Mouse (Mus musculus) adrenal gland, adult 8-10 months (tissue): ENCODE measurements around the gene Agap2. TPM values are rescaled to one million over a fixed set of nuclear protein-coding genes. Genes with fewer than 3 reads are reported as not detected.
"Not testable (repeated sequence)": the region's sequence is repeated elsewhere in the genome, so short reads cannot be mapped to it uniquely, and the experiment has no call there.

Experiments used
- DNase-seq: peaks from one replicate; pipeline ENCODE4 v3.0.0; 2022
- total RNA-seq, 4 experiments: library from RNA; stranded (reverse); gene quantifications; 2 replicates each; pipeline ENCODE4 v1.2.4; 2022

Gene Agap2
- total RNA-seq, 4 experiments from 2014 or later: 3.0 to 7.5 (median 5.5) TPM

DNA sequence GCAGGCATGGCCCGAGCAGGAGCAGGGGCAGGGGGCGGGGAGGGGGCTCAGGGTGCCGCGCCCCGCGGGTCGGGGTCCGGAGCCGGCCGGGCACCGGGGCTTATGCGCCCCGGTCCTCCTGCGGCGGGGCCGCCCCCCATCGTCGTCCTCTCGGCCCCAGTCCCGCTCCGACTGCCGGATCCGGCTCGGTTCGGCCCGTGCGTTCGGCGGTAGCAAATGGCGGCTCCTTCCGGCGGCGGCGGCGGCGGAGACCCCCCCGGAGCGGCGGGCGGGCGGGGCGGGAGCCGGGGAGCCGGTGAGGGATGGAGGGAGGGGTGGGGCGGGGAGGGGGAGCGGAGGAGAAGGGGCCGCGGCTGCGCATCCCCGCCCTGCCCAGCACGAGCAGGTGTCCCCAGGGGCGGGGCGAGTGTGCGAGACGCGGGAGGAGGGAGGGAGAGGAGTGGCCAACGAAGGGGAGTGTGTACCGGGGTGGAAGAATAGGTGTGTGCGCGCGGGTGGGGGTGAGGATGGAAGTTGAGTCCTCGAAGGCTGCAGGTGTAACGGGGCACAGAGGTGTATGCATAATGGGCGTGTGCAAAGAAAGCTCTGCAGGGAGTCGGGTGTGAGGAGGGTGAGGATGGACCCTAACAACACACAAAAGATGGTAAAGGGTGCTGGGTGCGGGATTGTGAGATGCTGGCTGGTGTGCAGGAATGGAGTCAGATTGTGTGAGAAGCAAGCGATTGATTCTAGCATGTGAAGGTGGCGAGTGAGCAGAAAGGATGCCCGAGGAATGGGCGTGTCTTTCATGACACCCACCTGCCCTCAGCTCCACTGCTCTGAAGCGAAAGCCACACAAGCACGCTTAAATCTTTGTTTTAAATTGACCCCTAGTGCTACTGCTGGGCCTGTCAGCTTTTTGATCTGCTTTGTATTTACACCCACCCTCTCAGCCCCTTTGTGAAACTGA lies 14.8 kb upstream of the Agap2 start, which contains the start of gene March9:
Gene March9 (minus strand): TSS at position 217 of the 949 bp plus-strand sequence.
- DNase-seq: peak; percentile 81

DNA sequence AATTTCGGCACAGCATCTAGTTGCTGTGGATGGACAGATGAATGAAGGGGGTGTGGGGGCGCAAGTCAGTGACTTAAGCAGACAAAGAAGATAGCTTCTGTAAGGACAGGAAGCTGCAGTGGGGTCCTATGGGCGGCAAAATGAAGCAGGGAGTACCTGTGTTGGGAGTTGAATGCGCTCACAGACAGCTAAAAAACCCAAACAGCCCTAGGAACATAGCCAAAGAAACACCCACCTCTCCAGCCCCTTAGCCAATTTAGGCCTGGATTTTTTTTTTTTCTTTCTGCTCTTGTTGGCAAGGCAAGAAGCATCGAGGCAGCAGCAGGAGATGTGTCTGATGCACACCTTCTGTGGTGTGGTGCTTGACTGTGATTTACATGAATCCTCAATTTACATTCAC lies 14.0 kb upstream of the Agap2 start:
- no peak for DNase-seq

DNA sequence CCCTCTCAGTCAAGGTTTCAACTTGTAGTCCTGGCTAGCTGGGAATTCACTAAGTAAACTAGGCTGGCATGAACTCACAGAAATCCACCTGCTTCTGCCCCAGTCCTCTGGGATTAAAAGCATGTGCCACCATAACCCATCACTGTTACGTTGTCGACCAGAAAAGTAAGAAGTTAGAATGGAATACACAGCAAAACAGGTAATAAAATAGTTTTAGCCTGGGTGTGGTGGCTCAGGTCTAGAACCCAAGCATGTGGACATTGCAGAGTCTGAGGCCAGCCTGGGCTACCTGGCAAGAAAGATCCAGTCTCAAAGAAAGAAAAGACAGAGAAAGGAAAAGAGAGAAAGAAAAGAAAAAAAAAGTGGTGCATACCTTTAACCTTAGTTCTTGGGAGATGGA lies 13.6 kb upstream of the Agap2 start:
- DNase-seq: no peak

DNA sequence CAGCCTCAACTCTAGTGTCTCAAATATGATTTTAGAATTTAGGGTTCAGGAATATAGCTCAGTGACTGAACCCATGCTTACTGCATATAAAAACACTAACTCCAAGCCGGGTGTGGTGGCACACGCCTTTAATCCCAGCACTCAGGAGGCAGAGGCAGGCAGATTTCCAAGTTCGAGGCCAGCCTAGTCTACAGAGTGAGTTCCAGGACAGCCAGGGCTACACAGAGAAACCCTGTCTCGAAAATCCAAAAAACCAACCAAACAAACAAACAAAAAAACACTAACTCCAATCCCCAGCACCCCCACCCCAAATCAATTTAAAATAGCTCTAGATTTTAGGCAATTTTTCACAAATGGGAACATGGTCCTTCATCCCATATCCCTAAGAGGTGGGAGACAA lies 13.0 kb upstream of the Agap2 start:
- not testable (repeated sequence) for DNase-seq

DNA sequence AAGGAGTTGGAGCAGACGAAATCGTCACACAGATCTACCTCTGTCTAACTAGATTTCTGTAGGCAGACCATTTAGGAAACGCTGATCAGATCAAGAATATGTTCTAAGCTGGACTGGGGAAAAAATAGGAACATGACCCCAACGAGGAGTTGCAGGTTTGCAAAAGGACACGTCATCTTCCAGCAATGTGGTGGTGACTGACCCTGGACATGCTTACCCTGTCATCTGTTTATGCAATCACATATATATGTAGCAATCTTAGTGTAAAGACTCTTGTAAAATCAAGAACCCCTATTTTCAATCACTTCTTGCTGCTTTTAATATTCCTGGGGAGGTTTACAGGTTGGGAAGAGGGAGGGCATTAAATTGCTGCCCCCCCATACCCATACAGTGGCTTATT lies 12.6 kb upstream of the Agap2 start:
- no peak for DNase-seq

DNA sequence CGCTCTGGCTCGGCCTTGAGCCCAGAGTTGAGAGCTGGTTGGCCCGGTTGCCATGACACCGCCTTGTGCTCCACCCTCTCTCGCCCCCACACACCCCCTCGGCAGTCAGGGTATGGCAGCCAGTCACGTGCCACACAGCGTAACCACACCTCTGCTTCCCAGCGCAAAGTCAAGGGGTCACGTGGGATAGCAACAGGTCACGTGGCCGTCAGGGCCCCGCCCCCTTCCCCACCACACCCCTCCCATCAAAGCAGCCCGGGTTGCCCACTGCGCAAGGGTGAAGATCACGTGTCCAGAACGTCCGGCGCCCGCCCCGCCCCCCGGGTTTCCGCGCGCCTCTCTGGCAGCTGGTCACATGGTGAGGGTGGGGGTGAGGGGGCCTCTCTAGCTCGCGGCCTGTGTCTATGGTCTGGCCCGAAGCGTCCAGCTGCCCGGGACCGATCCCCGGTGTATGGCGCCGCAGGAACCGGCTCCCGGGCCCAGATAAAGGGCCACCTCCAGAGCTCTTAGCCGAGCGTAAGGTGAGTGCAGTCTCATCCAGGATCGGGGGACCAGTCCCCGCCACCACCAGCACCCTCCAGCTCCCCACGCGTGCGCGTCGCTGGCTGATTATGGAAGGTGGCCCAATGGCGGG lies 11.7 kb upstream of the Agap2 start, which contains the start of gene Cdk4:
Gene Cdk4 (plus strand): TSS at position 296 of the 634 bp plus-strand sequence.
- peak; percentile 98 for DNase-seq

DNA sequence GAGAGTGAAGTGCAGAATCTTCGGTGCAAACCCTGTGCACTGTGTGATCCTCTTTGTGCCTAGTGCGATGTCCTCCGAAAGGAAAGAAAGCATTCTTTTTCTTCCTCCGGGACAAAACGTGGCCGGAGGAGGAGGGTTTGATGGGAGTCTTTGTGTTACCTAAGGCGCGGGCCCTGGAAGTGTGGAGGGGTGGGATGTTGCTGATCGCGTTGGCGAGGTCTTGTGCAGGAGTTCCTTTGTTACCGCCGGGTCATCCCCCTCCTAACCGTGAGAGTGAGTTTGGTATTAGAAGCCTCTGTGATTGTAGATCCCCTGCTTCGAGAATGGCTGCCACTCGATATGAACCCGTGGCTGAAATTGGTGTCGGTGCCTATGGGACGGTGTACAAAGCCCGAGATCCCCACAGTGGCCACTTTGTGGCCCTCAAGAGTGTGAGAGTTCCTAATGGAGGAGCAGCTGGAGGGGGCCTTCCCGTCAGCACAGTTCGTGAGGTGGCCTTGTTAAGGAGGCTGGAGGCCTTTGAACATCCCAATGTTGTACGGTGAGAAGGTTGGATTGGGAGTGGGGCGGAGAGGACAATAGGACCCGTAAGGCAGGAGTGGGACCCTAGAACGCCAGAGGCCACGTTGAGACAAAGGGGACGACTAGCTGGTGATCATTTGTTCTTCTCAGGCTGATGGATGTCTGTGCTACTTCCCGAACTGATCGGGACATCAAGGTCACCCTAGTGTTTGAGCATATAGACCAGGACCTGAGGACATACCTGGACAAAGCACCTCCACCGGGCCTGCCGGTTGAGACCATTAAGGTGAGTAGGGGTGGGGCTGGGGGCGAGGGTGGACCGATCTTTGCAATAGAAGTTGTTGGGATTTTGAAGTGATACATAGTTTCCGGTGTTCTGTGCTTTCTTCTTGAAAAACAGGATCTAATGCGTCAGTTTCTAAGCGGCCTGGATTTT lies 10.9 kb upstream of the Agap2 start:
- DNase-seq: no peak

DNA sequence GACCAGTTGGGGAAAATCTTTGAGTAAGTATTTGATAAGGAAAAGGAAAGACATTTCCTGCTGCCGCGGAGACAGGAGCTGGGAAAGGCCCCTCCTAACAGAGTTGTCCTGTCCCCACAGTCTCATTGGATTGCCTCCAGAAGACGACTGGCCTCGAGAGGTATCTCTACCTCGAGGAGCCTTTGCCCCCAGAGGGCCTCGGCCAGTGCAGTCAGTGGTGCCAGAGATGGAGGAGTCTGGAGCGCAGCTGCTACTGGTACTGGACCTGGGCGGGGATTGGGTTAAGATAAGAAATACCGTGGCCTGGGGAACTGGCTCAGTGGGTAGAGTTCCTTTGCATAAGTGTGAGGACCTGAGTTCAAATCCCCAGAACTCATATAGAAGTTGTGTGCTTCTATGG lies 9.1 kb upstream of the Agap2 start:
- no peak for DNase-seq

DNA sequence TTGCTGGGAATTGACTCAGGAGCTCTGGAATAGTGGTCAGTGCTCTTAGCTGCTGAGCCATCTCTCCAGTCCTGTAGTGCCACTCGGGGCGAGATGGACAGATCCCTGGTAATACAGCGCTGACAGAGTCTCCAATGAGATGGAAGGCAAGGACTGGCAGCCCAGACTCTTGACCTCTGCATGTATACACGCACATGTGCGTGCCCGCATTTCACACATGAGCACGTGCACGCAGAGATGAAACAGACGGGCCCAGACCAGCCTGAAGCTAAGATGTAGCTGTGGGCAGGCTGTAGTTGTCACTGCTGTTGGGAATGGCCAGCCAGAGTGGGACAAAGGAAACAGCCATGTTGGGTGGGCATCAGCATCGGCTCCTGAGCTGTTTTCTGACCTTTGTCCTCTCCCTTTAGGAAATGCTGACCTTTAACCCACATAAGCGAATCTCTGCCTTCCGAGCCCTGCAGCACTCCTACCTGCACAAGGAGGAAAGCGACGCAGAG lies 8.5 kb upstream of the Agap2 start:
- no peak for DNase-seq

DNA sequence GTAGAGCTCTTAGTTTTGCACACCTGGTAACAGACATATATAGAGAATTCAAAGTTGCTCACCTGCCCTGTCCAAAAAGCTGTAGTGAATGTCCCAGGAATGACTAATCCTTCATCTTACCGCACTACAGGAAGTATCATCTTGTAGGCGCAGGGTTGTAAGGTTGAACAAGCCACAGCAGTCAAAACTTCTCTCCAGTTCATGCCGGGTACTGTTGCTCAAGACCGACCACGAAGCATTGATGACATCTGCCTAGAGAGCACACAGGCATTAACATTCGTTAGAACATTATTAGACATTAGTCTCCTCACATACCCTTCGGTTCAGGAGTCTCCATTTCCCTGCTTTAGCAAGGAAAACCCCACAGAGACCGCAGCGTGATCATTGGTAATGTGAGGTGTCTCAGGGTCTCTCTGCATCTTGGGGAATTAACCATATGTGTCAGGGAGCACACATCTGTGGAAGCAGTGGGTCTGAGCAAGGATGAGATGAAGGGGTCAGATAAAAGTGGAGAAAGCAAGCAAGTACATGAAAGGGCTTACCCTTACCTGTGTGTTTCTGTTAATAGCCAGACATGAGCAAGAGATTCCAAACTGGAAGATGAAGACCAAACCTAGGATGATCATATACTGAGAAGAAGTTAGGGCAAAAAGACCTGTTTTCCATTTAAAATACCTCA lies 6.6 kb upstream of the Agap2 start:
- DNase-seq: no peak

DNA sequence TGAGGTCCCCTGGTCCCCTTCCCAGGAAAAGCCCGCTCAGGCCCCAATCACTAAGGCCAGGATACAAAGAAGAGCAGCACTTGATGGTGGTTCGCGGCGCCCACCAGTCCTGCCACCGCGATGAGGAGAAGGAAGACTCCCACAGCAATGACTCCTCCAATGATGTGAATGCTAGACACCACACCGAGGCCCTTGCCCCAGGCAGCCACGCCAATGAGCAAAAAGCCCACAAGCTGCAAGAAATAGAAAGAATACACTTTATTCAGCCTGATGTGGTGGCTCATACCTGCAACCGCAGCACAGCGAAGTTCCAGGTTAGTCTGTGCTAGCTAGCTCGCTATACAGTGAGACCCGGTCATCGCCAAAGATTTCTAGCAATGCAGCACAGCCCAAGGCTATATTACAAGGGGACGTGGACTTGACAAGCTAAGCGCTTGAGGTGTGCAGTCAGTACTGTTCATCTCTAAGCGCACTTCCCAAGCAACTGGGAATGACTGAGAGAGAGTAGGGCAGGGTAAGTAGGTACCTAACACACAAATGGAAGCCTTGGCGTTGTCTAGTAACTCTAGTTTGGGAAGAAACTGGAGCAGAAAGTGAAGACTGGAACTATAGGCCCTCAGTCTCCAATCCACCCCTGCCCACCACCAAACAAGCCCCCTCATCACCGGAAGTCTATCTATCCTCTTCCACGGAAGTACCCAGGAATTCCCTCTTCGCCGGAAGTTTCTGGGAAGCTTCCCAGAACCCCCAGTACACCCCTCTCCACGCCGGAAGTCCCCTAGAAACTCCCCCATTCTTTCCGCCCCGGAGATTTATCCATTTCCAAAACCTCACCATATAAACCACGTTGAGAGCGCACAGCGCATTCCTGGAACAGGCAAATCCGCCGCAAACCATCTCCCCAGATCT lies 5.5 kb upstream of the Agap2 start:
- no peak for DNase-seq

DNA sequence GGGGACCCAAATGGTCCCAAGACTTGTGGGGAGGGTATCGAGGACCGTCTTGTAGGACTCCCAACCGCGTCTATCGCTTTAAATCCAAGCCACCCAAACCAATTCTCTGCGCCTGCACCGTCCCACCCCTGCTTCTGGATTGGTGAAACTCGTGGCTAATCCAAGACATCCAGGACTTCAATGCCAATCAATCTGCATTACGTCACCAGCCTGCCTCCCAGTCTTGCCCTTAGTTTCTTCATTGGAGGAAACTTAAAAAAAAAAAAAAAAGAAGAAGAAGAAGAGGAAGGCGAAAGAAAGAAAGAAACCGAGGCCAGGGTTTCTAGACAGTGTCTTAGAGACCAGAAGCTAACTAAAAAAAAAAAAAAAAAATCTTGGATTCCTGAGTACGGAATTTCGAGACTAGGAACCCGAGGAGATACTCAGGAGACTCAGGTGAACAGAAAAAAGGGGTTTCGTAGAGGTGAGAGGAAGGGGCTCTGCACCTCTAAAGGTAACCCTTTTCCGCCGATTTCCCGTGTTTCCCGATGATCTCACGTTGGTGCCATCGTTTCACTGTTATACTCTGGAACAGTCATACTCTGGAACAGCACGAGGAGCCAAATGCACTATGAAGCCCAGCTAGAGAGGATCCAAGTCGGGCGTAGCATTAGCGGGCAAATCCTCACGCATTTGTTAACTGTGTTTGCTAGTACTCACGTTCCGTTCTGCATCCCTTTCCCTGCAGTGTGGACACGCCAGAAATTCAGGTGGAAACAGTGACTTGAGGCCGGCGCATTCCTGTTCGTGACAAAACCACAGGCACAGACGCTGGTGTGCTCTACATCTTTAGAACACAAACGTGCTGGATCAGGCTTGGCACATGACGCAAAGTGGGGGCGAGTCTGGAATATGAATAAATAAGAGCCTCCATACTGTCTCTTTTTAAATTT lies 4.6 kb upstream of the Agap2 start, which contains the start of gene Tspan31:
Gene Tspan31 (minus strand): TSS at position 75 of the 932 bp plus-strand sequence.
- DNase-seq: peak; percentile 94

DNA sequence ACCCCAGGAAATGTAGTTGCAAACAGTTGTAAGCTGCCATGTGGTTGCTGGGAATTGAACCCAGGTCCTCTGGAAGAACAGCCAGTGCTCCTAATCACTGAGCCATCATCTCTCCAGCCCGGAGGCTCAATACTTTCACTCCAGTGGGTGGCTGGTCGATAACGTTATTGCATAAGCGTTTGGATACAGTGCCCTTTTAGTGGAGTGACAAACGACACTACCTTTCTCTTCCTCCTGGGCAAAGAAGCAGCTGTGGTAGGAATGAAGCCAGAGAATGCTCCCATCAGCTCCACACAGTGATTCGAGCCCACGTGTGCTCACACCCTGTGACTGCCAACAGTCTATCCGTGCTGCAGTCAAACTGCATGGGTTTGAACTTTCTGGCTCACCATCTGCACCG lies 3.9 kb upstream of the Agap2 start:
- no peak for DNase-seq

DNA sequence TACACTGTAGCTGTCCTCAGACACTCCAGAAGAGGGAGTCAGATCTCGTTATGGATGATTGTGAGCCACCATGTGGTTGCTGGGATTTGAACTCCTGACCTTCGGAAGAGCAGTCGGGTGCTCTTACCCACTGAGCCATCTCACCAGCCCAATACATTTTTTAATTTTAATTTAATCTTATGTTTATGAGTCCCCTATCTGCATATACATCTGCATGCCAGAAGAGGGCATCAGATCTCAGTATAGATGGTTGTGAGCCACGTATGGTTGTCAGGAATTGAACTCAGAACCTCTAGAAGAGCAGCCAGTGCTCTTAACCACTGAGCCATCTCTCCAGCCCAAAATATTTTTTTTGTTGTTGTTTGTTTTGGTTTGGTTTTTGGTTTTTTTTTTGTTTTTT lies 2.8 kb upstream of the Agap2 start:
- not testable (repeated sequence) for DNase-seq

DNA sequence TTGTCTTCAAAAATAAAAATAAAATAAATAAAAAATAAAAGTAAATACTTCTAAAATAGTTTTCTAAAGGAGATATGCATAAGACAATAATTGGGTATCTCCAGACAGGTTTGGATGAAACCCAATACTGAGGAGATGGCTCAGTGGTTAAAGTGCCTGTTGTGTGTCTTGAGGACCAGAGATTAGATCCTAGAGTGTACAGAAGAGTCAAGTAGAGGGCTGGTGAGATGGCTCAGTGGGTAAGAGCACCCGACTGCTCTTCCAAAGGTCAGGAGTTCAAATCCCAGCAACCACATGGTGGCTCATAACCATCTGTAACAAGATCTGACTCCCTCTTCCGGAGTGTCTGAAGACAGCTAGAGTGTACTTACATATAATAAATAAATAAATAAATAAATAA lies 2.1 kb upstream of the Agap2 start:
- DNase-seq: not testable (repeated sequence)

DNA sequence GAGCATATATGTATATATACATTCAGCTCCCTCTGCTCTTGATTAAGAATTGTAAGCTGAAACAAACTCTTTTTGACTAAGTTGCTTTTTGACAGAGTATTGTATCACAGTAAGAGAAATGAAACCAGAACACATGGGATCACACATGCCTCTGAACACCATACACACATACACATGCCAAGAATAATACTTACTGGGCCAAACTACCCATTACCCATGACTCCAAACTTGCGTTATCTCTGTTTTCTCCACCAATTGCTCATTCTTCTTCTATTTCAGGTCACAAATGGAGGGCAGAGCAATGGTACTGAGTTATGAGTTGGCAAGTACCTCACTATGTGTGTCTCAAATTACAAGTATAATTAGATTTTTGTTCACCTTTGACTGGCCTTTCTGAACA lies 1.1 kb upstream of the Agap2 start:
- DNase-seq: no peak

DNA sequence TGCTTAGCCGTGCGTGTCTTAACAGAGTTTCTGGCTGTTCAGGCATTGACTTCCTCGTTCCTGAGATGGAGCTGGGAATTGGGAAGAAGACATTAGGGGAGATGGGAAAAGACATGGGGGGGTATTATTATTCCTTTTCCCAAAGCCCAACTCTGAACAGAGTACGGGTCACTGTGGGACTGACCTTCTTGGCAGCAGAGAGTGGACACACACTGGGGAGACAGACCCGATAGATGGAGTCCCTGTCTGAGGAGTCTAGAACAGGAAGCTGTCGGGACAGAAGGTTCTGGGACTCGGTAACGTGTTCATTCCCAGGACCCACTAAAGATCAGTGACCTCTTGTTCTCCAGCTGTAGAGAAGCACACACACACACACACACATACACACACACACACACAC lies 567 bp downstream of the Agap2 start:
- no peak for DNase-seq

DNA sequence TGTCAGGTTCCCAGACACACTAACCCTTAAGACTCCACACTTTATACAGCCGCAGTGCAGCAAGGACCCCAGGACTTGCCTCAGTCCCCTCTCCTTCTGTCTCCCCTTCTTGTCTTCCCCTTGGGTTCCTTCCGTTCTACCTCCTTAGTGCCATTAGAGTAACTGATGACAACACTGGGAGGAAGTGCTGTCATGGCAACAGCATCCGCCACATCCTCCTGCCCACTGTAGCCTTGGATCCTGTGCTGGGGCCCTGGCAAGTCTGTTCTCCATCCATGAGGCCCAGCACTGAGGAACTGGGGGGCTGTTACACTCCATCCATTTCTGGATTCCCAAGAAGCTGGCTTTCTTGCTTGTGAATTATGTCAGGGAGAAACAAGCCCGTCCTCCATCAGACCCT lies 998 bp downstream of the Agap2 start:
- no peak for DNase-seq

DNA sequence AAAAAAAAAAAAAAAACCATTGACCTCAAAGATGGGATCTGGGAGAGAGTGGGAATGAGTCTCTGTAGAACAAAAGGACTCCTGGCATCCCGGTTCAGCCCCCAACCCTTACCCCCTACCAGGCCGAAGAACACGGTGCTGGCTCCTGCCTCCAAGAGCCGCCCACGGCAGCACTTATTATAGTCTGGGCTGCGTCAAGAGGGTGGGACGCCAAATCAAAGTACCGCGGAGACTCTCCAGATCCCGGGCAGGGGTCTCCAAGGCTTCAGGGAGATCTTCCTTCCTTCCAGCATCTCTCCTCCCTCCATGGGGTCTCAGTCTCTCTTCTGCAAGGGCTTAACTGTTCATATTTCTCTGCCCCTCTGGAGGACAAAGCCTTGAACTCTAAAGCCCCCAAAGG lies 2.4 kb downstream of the Agap2 start:
- no peak for DNase-seq
